Mouse (Mus musculus) G1E-ER4 (cell line): ENCODE measurements around the gene Ppil4. TPM values are rescaled to one million over a fixed set of nuclear protein-coding genes. Genes with fewer than 3 reads are reported as not detected.

Source experiments
- GATA1 ChIP-seq: IDR thresholded peaks from one replicate; pipeline ENCODE4 v1.8.0; 2012; ENCODE audit warnings: low read length, inconsistent platforms
- polyA plus RNA-seq: library from polyadenylated mRNA; stranded (reverse); fragments of >175 nt; gene quantifications from 2 replicates; pipeline ENCODE4 v1.2.3, GENCODE M21; 2012

Gene Ppil4
- polyA plus RNA-seq, 1 experiment = 1.8 TPM

DNA sequence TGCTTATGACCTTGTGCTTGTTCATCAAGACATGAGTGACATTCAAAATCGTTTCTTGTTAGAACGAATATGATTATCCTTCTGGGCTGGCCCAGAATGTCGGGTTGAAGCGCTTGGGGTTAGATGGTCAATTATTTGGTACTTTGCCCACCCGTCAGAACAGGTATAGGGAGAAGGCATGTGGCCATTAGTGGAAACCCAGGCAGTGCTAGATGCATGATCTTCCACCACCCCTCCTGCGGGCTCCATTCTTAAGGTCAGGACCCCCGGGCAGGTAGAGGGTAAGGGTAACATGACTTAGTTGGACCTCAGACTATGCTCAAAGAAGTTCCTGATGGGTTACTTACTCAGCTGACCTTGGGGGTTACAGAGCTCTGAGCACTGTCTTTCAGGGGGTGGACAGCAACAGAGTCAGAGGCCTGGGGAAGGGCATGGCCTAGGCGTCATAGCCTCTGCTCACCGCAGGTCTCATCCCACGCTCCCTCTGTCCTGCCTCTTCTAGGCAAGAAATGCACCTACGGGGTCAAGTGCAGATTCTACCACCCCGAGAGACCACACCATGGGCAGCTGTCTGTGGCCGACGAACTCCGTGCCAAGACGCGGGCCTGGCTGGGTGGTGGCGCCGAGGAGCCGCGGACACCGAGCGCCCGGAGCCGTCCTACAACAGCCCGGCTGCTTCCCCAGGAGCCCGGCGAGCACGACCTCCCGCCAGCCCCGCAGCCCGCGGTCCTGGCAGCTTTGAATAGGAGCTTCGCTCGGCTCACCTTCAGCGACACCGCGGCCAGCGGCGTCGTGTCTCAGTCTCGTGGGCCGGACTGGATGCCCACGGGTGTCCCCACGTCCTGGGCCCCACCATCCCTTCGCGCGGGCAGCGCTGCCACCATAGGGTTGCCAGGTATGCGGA lies 74.3 kb downstream of the Ppil4 start:
- TF ChIP-seq GATA1 = no peak

DNA sequence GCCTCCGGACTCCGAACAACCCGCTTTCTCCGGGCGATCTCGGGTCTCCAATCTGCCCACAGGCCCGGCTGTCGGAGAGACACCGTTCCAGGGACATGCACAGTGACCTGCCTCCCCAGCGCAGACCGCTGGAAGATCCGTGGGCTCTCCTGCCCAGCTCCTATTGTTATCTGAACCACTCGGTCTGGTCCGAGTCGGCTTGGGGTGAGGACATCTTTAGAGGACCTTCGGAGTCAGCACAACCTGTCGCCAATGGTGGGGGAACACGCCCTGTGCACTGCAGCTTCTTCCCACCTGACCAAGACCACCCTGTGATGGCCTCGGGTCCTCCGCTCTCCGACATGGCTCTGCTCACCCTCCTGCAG lies 75.0 kb downstream of the Ppil4 start:
- no peak for TF ChIP-seq GATA1

DNA sequence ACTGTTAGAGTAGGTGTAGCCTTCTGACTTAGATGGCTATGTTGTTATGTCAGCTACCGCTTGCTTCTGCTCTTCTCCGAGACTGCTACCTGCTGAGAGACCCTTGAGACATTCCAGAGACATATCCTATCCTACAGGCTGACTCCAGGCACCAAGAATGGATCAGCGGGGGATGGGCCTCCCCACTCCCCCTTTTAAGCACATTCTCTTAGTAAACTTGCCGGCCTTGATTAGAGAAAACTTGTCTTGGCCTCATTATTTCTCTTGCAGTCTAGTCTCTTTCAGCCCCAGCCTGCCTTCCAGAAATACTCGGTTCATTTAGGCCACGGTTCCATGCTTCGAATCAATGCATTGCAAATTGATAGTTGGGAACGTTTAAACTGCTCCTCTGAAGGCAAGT lies 77.1 kb downstream of the Ppil4 start:
- TF ChIP-seq GATA1 = no peak

DNA sequence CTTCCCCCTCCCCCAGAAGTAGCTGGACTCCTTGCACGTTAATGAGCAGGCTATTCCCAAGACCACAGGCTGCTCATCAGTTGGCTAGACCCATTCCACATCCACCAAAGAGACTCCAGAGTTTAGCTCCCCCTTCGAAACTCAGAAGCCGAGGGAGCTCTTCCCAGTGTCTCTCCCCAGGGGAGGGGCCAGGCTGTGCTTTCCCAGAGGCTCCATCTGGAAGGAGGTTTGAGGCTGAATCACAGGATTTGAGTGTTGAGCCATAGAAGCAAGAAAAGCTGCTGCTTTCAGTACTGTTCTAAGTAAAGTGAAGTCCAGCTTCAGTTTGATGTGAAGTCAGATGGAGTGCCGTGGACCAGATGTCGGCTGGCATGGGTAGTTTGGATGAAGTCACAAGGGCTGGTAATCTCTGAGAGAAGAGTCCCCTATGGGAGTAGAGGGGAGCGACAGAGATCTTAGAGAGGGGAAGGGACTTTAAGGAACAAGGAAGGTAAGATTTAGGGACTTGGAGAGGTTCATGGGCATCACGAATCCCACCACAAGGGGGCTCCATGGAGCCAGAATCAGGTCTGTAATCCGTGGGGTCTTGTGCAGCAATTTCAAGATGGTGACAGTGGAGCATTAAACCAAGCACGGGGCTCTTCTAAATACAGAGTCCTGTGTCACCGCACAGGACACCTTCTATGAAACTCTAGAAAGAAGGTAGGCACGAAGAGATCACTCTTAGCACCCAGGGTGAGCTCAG lies 78.1 kb downstream of the Ppil4 start:
- no peak for TF ChIP-seq GATA1

DNA sequence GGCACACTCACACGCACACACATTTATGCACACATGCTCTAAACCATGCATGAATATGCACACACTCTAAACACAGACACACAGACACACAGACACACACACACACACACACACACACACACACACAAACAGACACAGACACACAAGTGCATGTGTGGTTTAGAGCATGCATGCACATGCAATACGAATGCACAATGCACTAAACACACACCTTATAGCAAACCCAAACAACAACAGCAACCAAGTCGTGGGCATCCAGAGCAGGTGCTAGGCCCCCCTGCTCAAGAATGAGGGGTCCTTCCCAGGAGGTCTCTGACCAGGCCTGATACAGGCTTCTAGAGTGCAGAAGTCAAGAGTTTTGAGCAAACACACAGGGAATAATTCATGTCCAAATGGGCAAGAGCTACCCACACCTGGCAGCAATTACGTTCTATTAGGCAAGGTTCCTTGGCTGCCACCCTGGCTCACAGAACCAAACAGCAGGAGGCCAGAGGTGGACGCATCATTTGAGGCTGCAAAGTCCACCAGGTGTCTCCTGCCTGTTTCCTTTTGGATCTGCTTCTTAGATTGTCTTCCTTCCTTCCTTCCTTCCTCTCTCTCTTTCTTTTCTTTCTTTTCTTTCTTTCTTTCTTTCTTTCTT lies 78.8 kb downstream of the Ppil4 start:
- no peak for TF ChIP-seq GATA1

Other genes starting within 250 kb of the Ppil4 start
- not detected in 2 replicates for gene Lrp11, start 203.1 kb upstream of the Ppil4 start, polyA plus RNA-seq
- 1.4 and 1.8 TPM in 2 replicates for gene Nup43, start 125.4 kb upstream of the Ppil4 start, polyA plus RNA-seq
- 81.0 and 85.8 TPM in 2 replicates for gene Pcmt1, start 111.8 kb upstream of the Ppil4 start, polyA plus RNA-seq
- gene Lats1, start 111.7 kb upstream of the Ppil4 start, polyA plus RNA-seq = 5.7 and 6.0 TPM in 2 replicates
- 1.1 and 1.5 TPM in 2 replicates for gene Katna1, start 66.9 kb upstream of the Ppil4 start, polyA plus RNA-seq
- 8.0 and 11.0 TPM in 2 replicates for gene Ginm1, start 67 bp upstream of the Ppil4 start, polyA plus RNA-seq
- not detected in 2 replicates for gene Zc3h12d, start 39.6 kb downstream of the Ppil4 start, polyA plus RNA-seq
- 10.8 and 14.7 TPM in 2 replicates for gene Tab2, start 163.3 kb downstream of the Ppil4 start, polyA plus RNA-seq